Mouse (Mus musculus): ENCODE measurements around the gene Gm21969.

GRCm38 (mm10) chr4:139601519-139602356 is 1.2 kb upstream of the Gm21969 start:
- TF ChIP-seq CTCF (IDR thresholded peaks at IDR 0.05; ENCODE audit: insufficient read depth, low read length): no peak
- TF ChIP-seq POLR2A (IDR thresholded peaks at IDR 0.05; ENCODE audit: borderline replicate concordance, extremely low read depth, low read depth, low read length): no peak
